Mouse (Mus musculus): ENCODE measurements around the gene Lgals4. TPM values are rescaled to one million over a fixed set of nuclear protein-coding genes. Genes with fewer than 3 reads are reported as not detected.

Lgals4 gene
- polyA plus RNA-seq, 2 experiments = 0.98 to 2.3 TPM

DNA sequence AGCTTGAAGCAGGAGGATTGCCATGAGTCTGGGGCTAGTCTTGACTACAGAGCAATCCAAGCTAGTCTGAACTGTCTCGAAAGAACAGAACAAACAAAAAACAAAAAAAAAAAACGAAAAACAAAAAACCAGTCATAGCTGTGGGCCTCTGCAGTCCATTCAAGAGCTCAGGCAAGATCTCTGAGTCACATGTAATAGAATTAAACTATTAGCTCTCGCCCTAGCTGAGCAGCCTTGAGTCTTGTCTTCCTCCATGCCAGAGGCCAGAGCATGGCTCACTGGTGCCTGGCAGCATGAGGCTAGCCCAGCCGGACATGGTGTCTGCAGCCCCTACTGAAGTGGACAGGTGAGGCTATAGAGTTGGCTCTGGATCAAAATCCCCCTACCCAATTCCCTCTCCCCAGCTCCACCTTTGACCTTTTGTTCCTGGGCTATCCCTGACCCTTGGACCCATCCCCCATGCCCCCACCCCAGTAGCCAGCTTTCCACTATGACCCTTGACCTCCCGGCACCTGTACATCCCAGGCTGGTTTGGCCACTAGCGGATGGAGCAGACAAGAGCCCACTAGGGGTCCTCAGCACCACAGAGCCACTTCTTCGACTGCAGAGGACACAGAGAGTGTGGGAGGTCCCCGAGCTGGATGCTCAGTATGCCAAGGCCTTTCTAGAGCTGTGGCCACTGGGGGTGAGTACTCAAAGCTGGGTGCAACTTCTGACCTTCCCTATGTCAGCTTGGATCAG lies 43.4 kb upstream of the Lgals4 start:
- no peak for DNase-seq (ENCODE audit: low read depth in 3 of 3, low spot score in 3 of 3)
- H3K36me3 ChIP-seq (replicated peaks; ENCODE audit: control insufficient read depth, insufficient read depth, low read depth) = no peaks in the 10 kb centered on the region
- H3K9ac ChIP-seq (replicated peaks) = no peak overlapping the region
- H3K4me3 ChIP-seq (ENCODE audit: insufficient read depth in 1 of 2, low read depth in 2 of 2, low read length in 2 of 2) = no peak overlapping the region
- no peak overlapping the region for H3K27ac ChIP-seq
- WGBS (ENCODE audit: insufficient replicate concordance) = 48% methylated on average over 8 of the region's 8 CpGs
- no peak overlapping the region for H3K4me2 ChIP-seq (ENCODE audit: low read depth)
- TF ChIP-seq EP300 (IDR thresholded peaks at IDR 0.05; ENCODE audit: low read depth) (no peak), CTCF (IDR thresholded peaks at IDR 0.05; ENCODE audit: low read depth) (peak; percentile 53)
- H3K4me1 ChIP-seq (replicated peaks; ENCODE audit: control insufficient read depth in 2 of 2, insufficient read depth in 2 of 2, low read length in 1 of 2) = peaks cover 0 to 3% of the 10 kb centered on the region in 2 experiments; a peak in 1 of 4 replicates
- H3K27me3 ChIP-seq (ENCODE audit: control insufficient read depth, insufficient read depth, low read length) = no peaks in the 10 kb centered on the region
- ATAC-seq (ENCODE audit: insufficient read depth) = 0 out of 2 replicates have a peak, but pooled peaks have one; percentile 19
- no peaks in the 10 kb centered on the region for H3K9me3 ChIP-seq (ENCODE audit: control insufficient read depth, low read length)

DNA sequence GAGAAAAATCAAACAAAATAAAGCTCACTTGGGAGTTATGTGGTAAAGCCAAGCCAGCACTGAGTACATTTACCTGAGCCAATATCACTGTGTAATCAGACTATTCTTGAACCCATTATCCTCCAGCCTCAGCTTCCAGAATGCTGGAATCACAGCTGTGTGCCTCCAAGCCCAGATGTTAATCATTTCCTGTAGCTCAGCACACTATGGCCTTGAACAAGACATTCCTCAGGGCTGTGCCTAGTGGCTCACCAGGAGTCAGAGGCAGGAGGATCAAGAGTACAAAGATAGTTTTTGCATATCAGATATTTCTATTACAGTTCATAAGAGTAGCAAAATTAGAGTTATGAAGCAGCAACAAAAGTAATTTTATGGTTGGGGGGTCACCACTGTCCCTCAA lies 41.9 kb upstream of the Lgals4 start:
- no peak for DNase-seq (ENCODE audit: low read depth in 3 of 3, low spot score in 3 of 3)
- no peak overlapping the region for H3K4me2 ChIP-seq (ENCODE audit: low read depth)
- no peaks in the 10 kb centered on the region for H3K9me3 ChIP-seq (ENCODE audit: control insufficient read depth, low read length)
- no peak overlapping the region for H3K27ac ChIP-seq
- no peak overlapping the region for H3K4me3 ChIP-seq (ENCODE audit: insufficient read depth in 1 of 2, low read depth in 2 of 2, low read length in 2 of 2)
- no peaks in the 10 kb centered on the region for H3K36me3 ChIP-seq (replicated peaks; ENCODE audit: control insufficient read depth, insufficient read depth, low read depth)
- no peaks in the 10 kb centered on the region for H3K27me3 ChIP-seq (ENCODE audit: control insufficient read depth, insufficient read depth, low read length)
- no peak overlapping the region for H3K9ac ChIP-seq (replicated peaks)
- peaks cover 3 to 7% of the 10 kb centered on the region in 2 experiments for H3K4me1 ChIP-seq (replicated peaks; ENCODE audit: control insufficient read depth in 2 of 2, insufficient read depth in 2 of 2, low read length in 1 of 2)
- no peak for ATAC-seq (ENCODE audit: insufficient read depth)
- TF ChIP-seq CTCF (IDR thresholded peaks at IDR 0.05; ENCODE audit: low read depth) (no peak), EP300 (IDR thresholded peaks at IDR 0.05; ENCODE audit: low read depth) (no peak)

DNA sequence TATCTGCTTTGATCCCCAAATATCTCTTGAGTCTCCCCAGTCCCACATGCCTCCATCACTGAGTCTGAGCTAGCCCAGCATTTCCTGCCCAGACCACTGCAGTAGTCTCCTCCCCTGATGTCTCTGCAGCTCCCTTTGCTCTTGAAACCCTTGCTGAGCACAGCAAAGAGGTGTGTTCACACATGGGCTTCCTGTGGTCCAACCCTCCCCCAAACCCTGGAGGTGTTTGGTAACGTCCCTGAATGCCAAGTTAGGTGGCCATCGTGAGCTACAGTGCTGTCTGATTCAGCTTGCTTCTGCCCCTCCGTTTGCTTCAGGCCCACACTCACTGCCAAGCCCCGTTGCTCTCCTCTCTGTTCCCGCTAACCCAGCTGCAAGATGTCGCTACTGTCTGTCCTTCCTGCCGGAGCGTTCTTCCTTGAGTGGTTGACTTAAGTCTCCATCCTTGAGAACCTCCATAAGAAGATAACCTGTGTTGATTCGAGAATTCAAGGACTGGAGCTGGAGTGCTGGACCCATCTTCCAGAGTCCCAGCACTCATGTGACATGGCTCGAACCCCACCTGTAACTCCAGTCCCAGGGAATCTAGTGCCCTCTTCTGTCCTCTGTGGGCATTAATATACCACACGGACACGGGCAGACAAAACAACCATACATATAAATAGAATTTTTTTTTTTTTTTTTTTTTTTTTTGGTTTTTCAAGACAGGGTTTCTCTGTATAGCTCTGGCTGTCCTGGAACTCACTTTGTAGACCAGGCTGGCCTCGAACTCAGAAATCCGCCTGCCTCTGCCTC lies 41.1 kb upstream of the Lgals4 start:
- H3K27ac ChIP-seq = no peak overlapping the region
- peaks cover 5 to 7% of the 10 kb centered on the region in 2 experiments for H3K4me1 ChIP-seq (replicated peaks; ENCODE audit: control insufficient read depth in 2 of 2, insufficient read depth in 2 of 2, low read length in 1 of 2)
- no peak overlapping the region for H3K4me3 ChIP-seq (ENCODE audit: insufficient read depth in 1 of 2, low read depth in 2 of 2, low read length in 2 of 2)
- no peak overlapping the region for H3K4me2 ChIP-seq (ENCODE audit: low read depth)
- H3K36me3 ChIP-seq (replicated peaks; ENCODE audit: control insufficient read depth, insufficient read depth, low read depth) = no peaks in the 10 kb centered on the region
- DNase-seq (ENCODE audit: low read depth in 3 of 3, low spot score in 3 of 3) (no peak), ATAC-seq (ENCODE audit: insufficient read depth) (no peak)
- H3K27me3 ChIP-seq (ENCODE audit: control insufficient read depth, insufficient read depth, low read length) = no peaks in the 10 kb centered on the region
- no peaks in the 10 kb centered on the region for H3K9me3 ChIP-seq (ENCODE audit: control insufficient read depth, low read length)
- H3K9ac ChIP-seq (replicated peaks) = no peak overlapping the region
- TF ChIP-seq EP300 (IDR thresholded peaks at IDR 0.05; ENCODE audit: low read depth) (no peak), CTCF (IDR thresholded peaks at IDR 0.05; ENCODE audit: low read depth) (no peak)
- WGBS (ENCODE audit: insufficient replicate concordance) = 57% methylated on average over 14 of the region's 14 CpGs

DNA sequence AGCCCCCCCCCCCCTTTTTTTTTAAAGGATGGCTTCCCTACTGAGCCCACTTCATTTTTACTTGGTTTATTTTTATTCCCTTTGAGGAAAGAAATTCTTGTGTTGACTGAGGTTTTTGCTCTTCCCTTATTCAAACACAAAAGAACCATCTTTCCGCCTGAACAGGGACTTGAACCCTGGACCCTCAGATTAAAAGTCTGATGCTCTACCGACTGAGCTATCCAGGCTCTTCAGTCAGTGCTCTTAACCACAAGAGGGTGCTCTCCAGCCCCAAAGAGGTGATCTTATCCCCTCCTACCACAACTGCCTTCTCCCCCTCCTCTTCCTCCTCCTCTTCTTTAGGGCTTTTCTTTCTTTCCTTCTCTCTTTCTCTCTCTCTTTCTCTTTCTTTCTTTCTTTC lies 39.8 kb upstream of the Lgals4 start:
- ATAC-seq (ENCODE audit: insufficient read depth) = no peak
- H3K9me3 ChIP-seq (ENCODE audit: control insufficient read depth, low read length) = no peaks in the 10 kb centered on the region
- no peaks in the 10 kb centered on the region for H3K27me3 ChIP-seq (ENCODE audit: control insufficient read depth, insufficient read depth, low read length)
- H3K9ac ChIP-seq (replicated peaks) = no peak overlapping the region
- no peaks in the 10 kb centered on the region for H3K36me3 ChIP-seq (replicated peaks; ENCODE audit: control insufficient read depth, insufficient read depth, low read depth)
- TF ChIP-seq CTCF (IDR thresholded peaks at IDR 0.05; ENCODE audit: low read depth) = peak; percentile 50
- TF ChIP-seq EP300 (IDR thresholded peaks at IDR 0.05; ENCODE audit: low read depth) = no peak
- no peak overlapping the region for H3K4me3 ChIP-seq (ENCODE audit: insufficient read depth in 1 of 2, low read depth in 2 of 2, low read length in 2 of 2)
- WGBS (ENCODE audit: insufficient replicate concordance) = 12% methylated on average over 2 of the region's 2 CpGs
- H3K4me2 ChIP-seq (ENCODE audit: low read depth) = no peak overlapping the region
- H3K27ac ChIP-seq = no peak overlapping the region
- peaks cover 5 to 7% of the 10 kb centered on the region in 2 experiments for H3K4me1 ChIP-seq (replicated peaks; ENCODE audit: control insufficient read depth in 2 of 2, insufficient read depth in 2 of 2, low read length in 1 of 2)
- DNase-seq (ENCODE audit: low read depth in 3 of 3, low spot score in 3 of 3) = no peak

DNA sequence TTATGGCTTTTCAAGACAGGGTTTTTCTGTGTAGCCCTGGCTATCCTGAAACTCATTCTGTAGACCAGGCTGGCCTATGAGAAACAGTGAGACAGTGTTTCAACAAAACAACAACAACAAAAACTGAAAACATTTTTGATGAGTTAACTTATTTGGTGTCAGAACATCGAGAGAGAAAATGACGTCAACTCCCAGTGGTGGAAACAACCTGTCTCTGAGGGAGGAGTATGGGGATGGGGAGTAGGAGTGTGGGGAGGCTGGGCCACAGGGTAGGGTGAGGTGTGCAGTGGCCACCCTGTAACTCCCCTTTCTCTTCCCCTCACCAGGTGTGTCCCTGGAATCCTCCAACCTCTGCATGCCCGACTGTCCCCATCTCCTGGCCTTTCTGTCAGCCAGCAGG lies 39.2 kb upstream of the Lgals4 start:
- Histone ChIP-seq H3K9me3 (ENCODE audit: control insufficient read depth, low read length) (no peaks in the 10 kb centered on the region), H3K4me3 (ENCODE audit: insufficient read depth in 1 of 2, low read depth in 2 of 2, low read length in 2 of 2) (no peak overlapping the region), H3K4me2 (ENCODE audit: low read depth) (no peak overlapping the region), H3K27ac (no peak overlapping the region), H3K36me3 (replicated peaks; ENCODE audit: control insufficient read depth, insufficient read depth, low read depth) (no peaks in the 10 kb centered on the region), H3K9ac (replicated peaks) (no peak overlapping the region), H3K4me1 (replicated peaks; ENCODE audit: control insufficient read depth in 2 of 2, insufficient read depth in 2 of 2, low read length in 1 of 2) (peaks cover 5 to 7% of the 10 kb centered on the region in 2 experiments), H3K27me3 (ENCODE audit: control insufficient read depth, insufficient read depth, low read length) (no peaks in the 10 kb centered on the region)
- no peak for TF ChIP-seq EP300 (IDR thresholded peaks at IDR 0.05; ENCODE audit: low read depth)
- TF ChIP-seq CTCF (IDR thresholded peaks at IDR 0.05; ENCODE audit: low read depth) = no peak
- ATAC-seq (ENCODE audit: insufficient read depth) (no peak), DNase-seq (ENCODE audit: low read depth in 3 of 3, low spot score in 3 of 3) (no peak)
- WGBS (ENCODE audit: insufficient replicate concordance) = 73% methylated on average over 3 of the region's 3 CpGs

Measured in liver, embryonic 14.5 days (tissue).